Mouse (Mus musculus) hindbrain, embryonic 11.5 days (tissue): ENCODE measurements around the gene Dip2b. TPM values are rescaled to one million over a fixed set of nuclear protein-coding genes. Genes with fewer than 3 reads are reported as not detected.
A peak's percentile ranks its signal among the peaks of the same experiment; 100 is the strongest.

Experiments
- ATAC-seq: fragments of 200-750 bp; cut with Nextera tagmentation; 2 replicates; pipeline ENCODE4 v1.8.0; 2017; ENCODE audit warnings: mild to moderate bottlenecking, moderate TSS enrichment, moderate library complexity; ENCODE audit not compliant: low FRiP score
- DNase-seq: peaks from one replicate; pipeline ENCODE4 v3.0.0-alpha.2; 2015; ENCODE audit warnings: low spot score
- H3K27ac ChIP-seq: fragments of 300-500 bp; sonication (generic); 2 replicates; pipeline ENCODE4 v1.5.1; 2014; ENCODE audit warnings: mild to moderate bottlenecking, low read depth, low read length
- H3K27me3 ChIP-seq: fragments of 300-500 bp; sonication (generic); 2 replicates; pipeline ENCODE4 v1.6.1; 2014; ENCODE audit warnings: mild to moderate bottlenecking, low read length, moderate library complexity, mixed read lengths; ENCODE audit not compliant: control insufficient read depth, insufficient read depth
- H3K36me3 ChIP-seq: fragments of 300-500 bp; sonication (generic); 2 replicates; pipeline ENCODE4 v1.6.1; 2014; ENCODE audit warnings: mild to moderate bottlenecking, low read length, moderate library complexity, mixed read lengths; ENCODE audit not compliant: control insufficient read depth, insufficient read depth
- H3K4me1 ChIP-seq: fragments of 300-500 bp; sonication (generic); replicated peaks from 2 replicates; pipeline ENCODE4 v1.6.1; 2014; ENCODE audit warnings: low read length, mixed read lengths; ENCODE audit not compliant: control insufficient read depth, insufficient read depth
- H3K4me2 ChIP-seq: fragments of 300-500 bp; sonication (generic); replicated peaks from 2 replicates; pipeline ENCODE4 v1.6.1; 2014; ENCODE audit warnings: mild to moderate bottlenecking, low read depth, low read length
- H3K4me3 ChIP-seq: fragments of 300-500 bp; sonication (generic); 2 replicates; pipeline ENCODE4 v1.5.1; 2014; ENCODE audit warnings: low read depth, low read length
- H3K9ac ChIP-seq: fragments of 300-500 bp; sonication (generic); 2 replicates; pipeline ENCODE4 v1.6.1; 2014; ENCODE audit warnings: low read depth, low read length
- H3K9me3 ChIP-seq: fragments of 300-500 bp; sonication (generic); 2 replicates; pipeline ENCODE4 v1.6.1; 2016; ENCODE audit warnings: low read length; ENCODE audit not compliant: control insufficient read depth
- WGBS: fragments of 180-500 bp; shearing (Covaris S2); extraction: QIAGEN DNeasy Blood & Tissue Kit; methylation state at CpG from one replicate; pipeline ENCODE4 v1.1.7; 2014; 5-methylcytosine and 5-hydroxymethylcytosine counted together
- polyA plus RNA-seq: library from polyadenylated mRNA; unstranded; fragments of >200 nt; fragmentation: Nextera tagmentation; extraction: Ambion mirVana; gene quantifications from 2 replicates; pipeline ENCODE4 v1.2.1, GENCODE M21; 2014

Gene Dip2b
- polyA plus RNA-seq, 1 experiment from 2014 or later: 29.6 TPM

DNA sequence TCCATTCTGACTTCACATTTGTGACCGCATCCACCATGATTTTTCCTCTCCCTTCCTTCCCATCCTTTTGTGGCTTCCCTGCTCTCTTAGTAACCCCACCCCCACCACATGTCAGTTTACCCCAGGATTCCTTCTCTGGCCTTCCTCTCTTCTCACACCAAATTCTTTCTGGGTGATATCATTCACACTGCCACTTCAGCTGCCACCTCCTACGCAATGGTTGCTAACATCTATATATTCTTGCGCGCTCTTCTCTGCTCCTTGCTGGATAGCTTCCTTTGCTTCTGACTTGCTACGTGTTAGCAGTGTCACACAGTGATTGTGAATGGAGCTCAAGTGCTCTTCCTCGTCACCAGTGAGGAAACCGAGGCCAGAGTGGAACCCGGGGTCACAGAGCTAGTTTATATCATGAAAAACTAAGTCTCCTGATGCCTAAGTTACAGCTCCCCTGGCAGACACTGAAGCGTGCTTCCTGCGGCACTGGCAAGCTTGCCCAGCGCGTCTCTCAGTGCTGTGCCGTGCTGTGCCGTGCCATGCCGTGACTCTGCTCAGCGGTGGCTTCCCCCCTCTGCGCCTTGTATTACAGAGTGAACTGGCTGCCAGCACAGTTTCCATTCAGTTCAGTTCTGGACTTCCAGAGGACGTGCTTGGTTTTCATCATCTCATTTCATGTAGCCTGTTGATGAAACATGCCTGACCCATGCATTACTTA lies 69.8 kb downstream of the Dip2b start:
- no peak for DNase-seq
- WGBS: 91% methylated on average over 18 of the region's 18 CpGs
- no peak for ATAC-seq

DNA sequence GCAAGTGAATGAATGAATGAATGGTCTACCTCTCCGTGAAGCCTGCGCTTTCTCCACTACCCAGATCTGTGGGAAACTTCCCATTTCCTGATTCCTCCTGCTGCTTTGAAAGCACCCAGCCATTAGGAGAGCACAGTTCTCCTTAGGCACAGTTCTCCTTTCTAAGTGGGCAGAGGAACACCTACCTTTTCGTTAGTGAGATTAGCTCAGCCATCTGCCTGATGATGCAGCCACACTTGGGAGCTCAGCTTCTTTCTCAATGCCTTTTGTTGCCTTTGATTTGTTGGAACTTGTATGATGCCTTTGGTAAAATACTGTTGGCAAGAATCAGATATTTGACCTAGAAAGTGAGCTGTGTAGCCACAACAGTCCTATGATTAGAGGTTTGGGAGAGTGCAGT lies 71.5 kb downstream of the Dip2b start:
- no peak overlapping the region for H3K4me3 ChIP-seq
- 81% methylated on average over 3 of the region's 3 CpGs for WGBS
- H3K9me3 ChIP-seq: no peaks in the 10 kb centered on the region
- H3K4me2 ChIP-seq: no peak overlapping the region
- no peaks in the 10 kb centered on the region for H3K36me3 ChIP-seq
- DNase-seq (no peak), ATAC-seq (no peak)
- no peaks in the 10 kb centered on the region for H3K27me3 ChIP-seq
- no peak overlapping the region for H3K9ac ChIP-seq
- H3K27ac ChIP-seq: no peak overlapping the region
- H3K4me1 ChIP-seq: 0 out of 2 replicates have a peak, but pooled peaks cover 2% of the 10 kb centered on the region

More for the DNA sequence above, 69.8 kb downstream of the Dip2b start:
- Histone ChIP-seq H3K4me3 (no peak overlapping the region), H3K4me1 (0 out of 2 replicates have a peak, but pooled peaks cover 2% of the 10 kb centered on the region), H3K9ac (no peak overlapping the region), H3K9me3 (no peaks in the 10 kb centered on the region), H3K36me3 (no peaks in the 10 kb centered on the region), H3K4me2 (no peak overlapping the region), H3K27ac (no peak overlapping the region), H3K27me3 (no peaks in the 10 kb centered on the region)

DNA sequence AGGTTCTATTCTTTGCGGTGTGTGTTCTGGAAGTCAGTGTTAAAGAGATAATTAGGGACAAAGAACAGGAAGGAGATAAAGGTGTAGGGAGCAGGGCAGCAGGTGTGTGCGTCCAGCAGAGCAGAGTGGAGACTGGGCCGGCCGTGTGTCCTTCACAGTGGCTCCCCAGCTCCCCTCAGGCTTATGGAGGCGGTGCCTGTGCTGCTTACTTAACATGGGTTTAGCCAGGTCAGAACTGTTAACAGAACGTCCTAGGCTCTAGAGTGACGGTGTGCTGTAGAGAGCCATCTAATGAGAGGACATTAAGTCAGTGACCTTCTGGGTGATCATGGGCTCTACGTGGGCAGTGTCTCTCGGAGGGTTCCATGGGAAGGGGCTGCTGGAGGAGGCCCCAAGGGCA lies 73.4 kb downstream of the Dip2b start:
- H3K4me3 ChIP-seq: no peak overlapping the region
- WGBS: 79% methylated on average over 9 of the region's 9 CpGs
- H3K4me1 ChIP-seq: 0 out of 2 replicates have a peak, but pooled peaks cover 2% of the 10 kb centered on the region
- H3K9ac ChIP-seq: no peak overlapping the region
- H3K9me3 ChIP-seq: no peaks in the 10 kb centered on the region
- no peak for ATAC-seq
- no peak for DNase-seq
- H3K36me3 ChIP-seq: no peaks in the 10 kb centered on the region
- no peak overlapping the region for H3K27ac ChIP-seq
- H3K4me2 ChIP-seq: no peak overlapping the region
- H3K27me3 ChIP-seq: no peaks in the 10 kb centered on the region

DNA sequence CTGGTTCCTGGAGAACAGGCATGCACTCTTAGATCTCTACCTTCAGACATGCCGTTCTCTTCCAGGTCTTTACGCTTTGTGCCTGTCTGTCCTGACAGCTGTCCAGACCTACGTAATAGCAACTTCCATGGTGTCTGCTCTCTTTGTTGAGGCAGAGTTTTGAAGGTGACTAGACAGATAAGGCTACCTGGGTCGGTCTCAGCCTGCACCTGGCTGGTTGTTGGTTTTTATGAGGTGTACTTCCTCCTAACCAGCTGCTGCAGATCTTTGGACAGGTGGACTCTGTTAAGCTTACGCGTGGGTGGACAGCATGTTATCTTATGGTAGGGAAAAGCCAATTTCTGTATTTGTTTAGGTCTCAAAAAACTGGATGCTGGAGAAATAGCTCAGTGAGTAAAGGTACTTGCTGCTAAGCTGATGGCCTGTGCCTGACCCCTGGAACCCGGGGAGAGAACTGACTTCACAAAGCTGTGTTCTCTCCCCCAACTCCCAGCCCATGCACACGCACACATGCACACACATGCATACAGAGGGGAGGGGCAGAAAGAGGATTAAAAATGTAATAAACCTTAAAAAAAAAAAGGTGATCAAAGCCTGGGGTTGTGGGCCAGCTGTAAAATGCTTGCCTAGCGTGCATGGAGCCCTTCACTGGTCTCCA lies 74.0 kb downstream of the Dip2b start:
- H3K27ac ChIP-seq: no peak overlapping the region
- no peak overlapping the region for H3K9ac ChIP-seq
- no peaks in the 10 kb centered on the region for H3K36me3 ChIP-seq
- 0 out of 2 replicates have a peak, but pooled peaks cover 2% of the 10 kb centered on the region for H3K4me1 ChIP-seq
- no peak overlapping the region for H3K4me2 ChIP-seq
- DNase-seq (no peak), ATAC-seq (no peak)
- H3K9me3 ChIP-seq: no peaks in the 10 kb centered on the region
- WGBS: 88% methylated on average over 9 of the region's 9 CpGs
- no peak overlapping the region for H3K4me3 ChIP-seq
- no peaks in the 10 kb centered on the region for H3K27me3 ChIP-seq

DNA sequence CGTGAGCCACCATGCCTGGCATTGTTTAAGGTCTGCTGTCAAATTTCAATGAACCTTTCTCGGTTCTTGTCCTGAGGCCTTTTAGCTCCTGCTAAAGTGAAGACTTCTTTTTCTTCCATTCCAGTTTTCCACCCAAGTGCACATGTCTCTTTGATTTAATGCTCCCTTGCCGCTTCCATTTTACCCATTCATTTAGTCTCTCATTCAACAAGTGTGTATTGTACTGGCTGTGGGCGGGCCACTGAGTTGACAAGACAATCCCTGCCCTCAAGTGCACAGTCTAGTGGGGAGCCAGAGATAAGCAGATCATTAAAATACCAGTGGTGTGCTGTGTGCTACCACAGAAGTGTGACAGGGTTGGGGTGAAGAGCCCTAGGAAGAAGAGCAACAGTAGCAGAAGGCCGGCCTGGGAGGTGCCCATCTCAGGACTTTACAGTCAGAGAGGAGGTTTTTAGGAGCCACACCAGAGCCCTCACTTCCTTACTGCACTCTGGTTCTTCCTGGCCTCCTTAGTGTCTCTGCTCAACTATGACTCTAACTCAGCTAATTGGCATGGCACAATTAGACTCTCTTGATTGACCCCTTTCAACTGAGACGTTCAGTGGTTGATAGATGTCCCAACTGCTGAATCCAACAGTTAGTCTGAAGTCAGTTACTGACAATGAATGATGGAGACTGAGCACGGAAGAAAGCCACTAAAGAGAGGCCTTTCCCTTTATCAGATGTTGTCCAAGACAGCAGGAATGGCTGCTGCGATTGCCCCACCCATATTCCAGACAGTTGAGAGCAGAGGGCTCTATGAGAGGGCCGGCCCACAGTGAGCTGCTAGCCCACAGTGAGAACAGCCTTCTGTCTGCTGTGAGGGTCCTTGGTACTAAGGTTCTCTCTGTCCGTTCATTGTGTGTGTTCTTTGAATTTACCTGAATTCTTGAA lies 75.1 kb downstream of the Dip2b start:
- H3K9me3 ChIP-seq: no peaks in the 10 kb centered on the region
- no peaks in the 10 kb centered on the region for H3K36me3 ChIP-seq
- H3K4me2 ChIP-seq: no peak overlapping the region
- H3K4me1 ChIP-seq: 0 out of 2 replicates have a peak, but pooled peaks cover 2% of the 10 kb centered on the region
- no peak overlapping the region for H3K9ac ChIP-seq
- DNase-seq (peak; percentile 32), ATAC-seq (peak; percentile 64; the same call in 1 of the 2 replicates)
- WGBS: 45% methylated on average over 10 of the region's 10 CpGs
- no peak overlapping the region for H3K4me3 ChIP-seq
- no peak overlapping the region for H3K27ac ChIP-seq
- H3K27me3 ChIP-seq: no peaks in the 10 kb centered on the region

DNA sequence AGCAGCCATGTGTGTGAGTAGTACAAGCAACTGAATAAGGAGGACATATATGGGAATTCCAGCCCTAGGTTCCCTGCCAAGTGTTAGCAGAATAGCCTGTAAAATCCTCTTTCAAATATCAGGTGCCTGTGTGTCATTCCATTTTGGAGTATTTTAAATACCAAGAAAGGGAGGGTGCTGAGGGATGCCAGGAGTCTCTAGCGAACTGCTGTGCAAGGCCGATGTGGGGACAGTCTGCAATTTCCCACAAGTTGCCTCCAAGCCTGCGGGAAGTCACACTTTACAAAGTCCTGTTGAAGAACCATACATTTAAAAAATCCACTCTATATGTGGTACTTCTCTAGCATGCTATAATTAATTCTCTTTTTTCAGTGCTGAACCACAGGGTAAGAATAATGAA lies 77.0 kb downstream of the Dip2b start:
- Histone ChIP-seq H3K4me3 (no peak overlapping the region), H3K9ac (no peak overlapping the region), H3K27ac (no peak overlapping the region), H3K4me1 (0 out of 2 replicates have a peak, but pooled peaks cover 2% of the 10 kb centered on the region), H3K4me2 (no peak overlapping the region), H3K27me3 (no peaks in the 10 kb centered on the region), H3K36me3 (no peaks in the 10 kb centered on the region), H3K9me3 (no peaks in the 10 kb centered on the region)
- ATAC-seq (no peak), DNase-seq (no peak)
- 97% methylated on average over 3 of the region's 3 CpGs for WGBS

DNA sequence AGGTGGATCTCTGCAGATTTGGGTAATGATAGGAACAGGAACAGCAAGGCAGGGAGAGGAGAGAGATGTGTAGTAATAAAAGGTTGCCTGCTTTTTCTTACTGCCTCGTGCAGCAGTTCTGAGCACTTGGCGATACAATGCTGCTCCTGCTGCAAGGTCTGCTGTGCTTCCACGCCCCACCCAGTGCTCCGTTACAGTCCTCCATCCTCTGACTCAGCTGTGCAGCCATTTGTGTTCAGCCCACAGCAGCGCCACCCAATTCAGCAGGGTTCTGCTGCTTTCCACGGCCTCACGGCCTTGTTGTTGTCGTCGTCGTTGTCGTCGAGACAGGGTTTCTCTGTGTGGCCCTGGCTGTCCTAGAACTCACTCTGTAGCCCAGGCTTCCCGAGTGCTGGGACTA lies 77.9 kb downstream of the Dip2b start:
- WGBS: 95% methylated on average over 13 of the region's 13 CpGs
- Histone ChIP-seq H3K4me3 (no peak overlapping the region), H3K9ac (no peak overlapping the region), H3K4me1 (0 out of 2 replicates have a peak, but pooled peaks cover 2% of the 10 kb centered on the region), H3K36me3 (no peaks in the 10 kb centered on the region), H3K4me2 (no peak overlapping the region), H3K27me3 (no peaks in the 10 kb centered on the region), H3K27ac (no peak overlapping the region), H3K9me3 (no peaks in the 10 kb centered on the region)
- no peak for DNase-seq
- ATAC-seq: no peak

DNA sequence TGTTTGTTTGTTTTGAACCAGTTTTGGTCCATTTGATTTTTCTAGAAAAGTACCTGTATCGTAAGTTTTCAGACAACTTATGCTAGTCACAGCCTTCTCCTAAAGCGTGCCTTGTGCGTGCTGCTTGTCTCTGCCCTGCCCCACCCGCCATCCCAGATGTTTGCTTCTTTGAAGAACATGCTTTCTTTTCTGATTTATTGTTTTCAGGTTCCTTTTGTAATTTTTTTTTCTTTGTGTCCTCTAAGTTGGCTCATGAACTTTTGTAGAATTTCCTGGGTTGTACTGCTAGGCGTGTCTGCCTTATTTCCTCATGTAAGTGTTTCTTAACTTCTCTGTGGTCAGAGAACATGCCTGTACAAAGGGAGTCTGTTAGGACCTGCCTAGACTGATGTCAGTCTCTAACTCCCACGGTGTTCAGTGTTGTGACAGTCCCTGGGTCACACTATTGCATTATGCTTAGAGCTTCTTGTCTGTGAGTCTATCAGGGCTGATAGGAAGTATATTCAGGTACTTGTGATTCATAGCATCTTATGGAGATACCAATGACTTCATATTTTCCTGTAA lies 80.8 kb downstream of the Dip2b start:
- ATAC-seq (no peak), DNase-seq (no peak)

More for the DNA sequence above, 80.8 kb downstream of the Dip2b start:
- Histone ChIP-seq H3K36me3 (no peaks in the 10 kb centered on the region), H3K27ac (no peak overlapping the region), H3K9me3 (no peaks in the 10 kb centered on the region), H3K4me3 (no peak overlapping the region), H3K4me2 (no peak overlapping the region), H3K4me1 (no peaks in the 10 kb centered on the region), H3K9ac (no peak overlapping the region), H3K27me3 (no peaks in the 10 kb centered on the region)
- WGBS: 88% methylated on average over 6 of the region's 6 CpGs
